Mouse (Mus musculus): Measurements from ENCODE around the gene Astn2. TPM values are rescaled to one million over a fixed set of nuclear protein-coding genes. Genes with fewer than 3 reads are reported as not detected.

The Astn2 gene
- polyA plus RNA-seq, 1 experiment from 2014 or later = 0.18 TPM

DNA sequence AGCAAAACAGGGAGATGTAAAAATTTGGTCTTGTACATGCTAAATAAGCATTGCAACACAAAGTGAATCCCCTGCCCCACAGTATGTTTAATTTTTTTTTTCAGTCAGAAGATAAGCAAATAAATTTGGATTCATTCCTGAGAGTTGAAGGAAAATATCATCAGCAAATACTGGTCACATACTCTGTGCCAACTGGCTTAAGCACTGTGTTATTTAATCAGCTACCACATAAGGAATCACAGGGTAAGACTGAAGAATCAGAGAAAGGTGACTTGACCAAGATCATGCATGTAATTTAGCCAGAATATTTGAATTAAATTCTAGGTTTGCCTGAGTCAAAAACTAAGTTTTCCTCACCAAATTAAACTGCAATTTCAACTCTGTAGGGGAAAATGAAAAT lies 693.8 kb downstream of the Astn2 start:
- Histone ChIP-seq H3K36me3 (ENCODE audit: control insufficient read depth, insufficient read depth) (no peaks in the 10 kb centered on the region), H3K9me3 (ENCODE audit: control insufficient read depth) (no peaks in the 10 kb centered on the region), H3K9ac (ENCODE audit: low read depth, low read length) (no peak overlapping the region), H3K4me3 (ENCODE audit: low read depth, low read length) (no peak overlapping the region), H3K4me1 (replicated peaks; ENCODE audit: control insufficient read depth, insufficient read depth, low read length) (no peaks in the 10 kb centered on the region), H3K4me2 (replicated peaks; ENCODE audit: low read depth) (no peak overlapping the region), H3K27me3 (replicated peaks; ENCODE audit: control insufficient read depth, insufficient read depth, low read length) (no peaks in the 10 kb centered on the region), H3K27ac (ENCODE audit: low read depth, low read length) (no peak overlapping the region)
- no peak for ATAC-seq
- TF ChIP-seq CTCF (IDR thresholded peaks at IDR 0.05; ENCODE audit: low read depth) = no peak

DNA sequence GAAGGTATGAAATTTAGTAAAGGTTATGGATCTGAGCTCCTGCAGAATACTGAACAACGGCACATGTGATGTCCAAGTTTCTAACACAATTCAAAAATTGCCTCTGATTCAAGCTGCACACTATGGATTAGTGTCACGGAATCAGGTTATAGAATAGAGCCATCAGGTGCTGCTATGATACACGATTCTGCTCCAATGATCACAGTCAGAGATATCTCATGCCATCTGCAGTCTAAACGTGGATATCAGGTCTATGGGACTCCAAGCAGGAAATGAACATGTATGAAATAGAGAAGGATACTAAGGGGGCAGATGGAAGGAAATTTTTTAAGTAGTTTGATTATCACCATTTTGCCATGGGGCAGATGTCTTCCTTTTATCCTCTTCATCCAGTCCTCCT lies 702.6 kb downstream of the Astn2 start:
- H3K9ac ChIP-seq (ENCODE audit: low read depth, low read length) = no peak overlapping the region
- H3K9me3 ChIP-seq (ENCODE audit: control insufficient read depth) = no peaks in the 10 kb centered on the region
- no peaks in the 10 kb centered on the region for H3K36me3 ChIP-seq (ENCODE audit: control insufficient read depth, insufficient read depth)
- no peaks in the 10 kb centered on the region for H3K4me1 ChIP-seq (replicated peaks; ENCODE audit: control insufficient read depth, insufficient read depth, low read length)
- WGBS = 63% methylated on average over 4 of the region's 4 CpGs
- no peaks in the 10 kb centered on the region for H3K27me3 ChIP-seq (replicated peaks; ENCODE audit: control insufficient read depth, insufficient read depth, low read length)
- no peak for ATAC-seq
- no peak overlapping the region for H3K27ac ChIP-seq (ENCODE audit: low read depth, low read length)
- TF ChIP-seq CTCF (IDR thresholded peaks at IDR 0.05; ENCODE audit: low read depth) = no peak
- no peak overlapping the region for H3K4me2 ChIP-seq (replicated peaks; ENCODE audit: low read depth)
- no peak overlapping the region for H3K4me3 ChIP-seq (ENCODE audit: low read depth, low read length)

DNA sequence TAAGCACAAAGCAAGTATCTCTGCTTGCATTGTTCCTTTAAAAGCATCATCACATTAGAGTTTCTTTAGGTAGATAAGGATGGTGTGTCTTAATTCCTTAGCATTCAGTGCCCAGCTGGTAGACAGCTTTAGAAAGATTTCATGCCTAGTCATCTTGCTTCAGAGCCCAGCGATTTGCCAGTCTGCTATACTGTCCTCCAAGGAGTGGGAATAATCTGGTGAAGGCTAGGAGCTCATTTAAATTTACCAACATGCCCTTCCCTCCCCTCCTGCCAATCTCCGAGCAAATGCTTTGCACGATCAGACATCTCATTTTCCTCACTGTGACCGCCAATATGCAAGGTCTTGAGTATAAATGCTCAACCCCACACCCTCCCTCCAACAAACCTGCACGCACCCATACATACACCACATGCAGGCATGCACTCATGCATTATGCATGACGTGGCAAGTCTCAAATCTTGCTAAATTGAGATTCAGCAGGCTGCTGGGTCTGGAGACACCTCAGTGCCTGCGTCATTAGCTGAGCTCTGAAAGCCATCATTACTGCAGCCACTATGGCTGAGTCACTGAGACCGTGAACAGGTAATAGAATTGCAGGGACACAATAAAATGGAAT lies 704.6 kb downstream of the Astn2 start:
- WGBS = 52% methylated on average over 8 of the region's 8 CpGs
- no peaks in the 10 kb centered on the region for H3K4me1 ChIP-seq (replicated peaks; ENCODE audit: control insufficient read depth, insufficient read depth, low read length)
- no peaks in the 10 kb centered on the region for H3K36me3 ChIP-seq (ENCODE audit: control insufficient read depth, insufficient read depth)
- H3K4me3 ChIP-seq (ENCODE audit: low read depth, low read length) = no peak overlapping the region
- H3K27ac ChIP-seq (ENCODE audit: low read depth, low read length) = no peak overlapping the region
- no peak for ATAC-seq
- no peak for TF ChIP-seq CTCF (IDR thresholded peaks at IDR 0.05; ENCODE audit: low read depth)
- H3K4me2 ChIP-seq (replicated peaks; ENCODE audit: low read depth) = no peak overlapping the region
- no peaks in the 10 kb centered on the region for H3K27me3 ChIP-seq (replicated peaks; ENCODE audit: control insufficient read depth, insufficient read depth, low read length)
- no peaks in the 10 kb centered on the region for H3K9me3 ChIP-seq (ENCODE audit: control insufficient read depth)
- H3K9ac ChIP-seq (ENCODE audit: low read depth, low read length) = no peak overlapping the region

DNA sequence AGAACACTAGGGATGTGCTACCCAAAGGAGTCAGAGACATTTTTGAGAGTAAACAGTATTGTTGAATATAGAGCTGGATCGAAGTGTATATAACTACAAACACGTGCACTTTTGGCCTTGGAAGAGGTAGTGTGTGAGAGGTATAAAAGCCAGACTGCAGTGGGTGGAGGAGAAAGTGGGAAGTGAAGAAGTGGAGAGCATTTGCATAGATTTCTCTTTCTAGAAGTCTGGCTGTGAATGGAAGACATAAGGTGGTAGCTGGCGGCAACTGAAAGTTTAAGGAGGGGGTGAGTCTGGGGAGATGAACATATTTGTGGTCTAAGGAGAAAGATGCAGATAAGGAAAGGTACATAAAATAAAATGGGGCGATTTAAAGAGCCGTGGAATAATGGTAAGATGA lies 709.2 kb downstream of the Astn2 start:
- 82% methylated on average over 5 of the region's 5 CpGs for WGBS
- Histone ChIP-seq H3K9me3 (ENCODE audit: control insufficient read depth) (no peaks in the 10 kb centered on the region), H3K27me3 (replicated peaks; ENCODE audit: control insufficient read depth, insufficient read depth, low read length) (no peaks in the 10 kb centered on the region), H3K27ac (ENCODE audit: low read depth, low read length) (no peak overlapping the region), H3K4me1 (replicated peaks; ENCODE audit: control insufficient read depth, insufficient read depth, low read length) (no peaks in the 10 kb centered on the region), H3K4me3 (ENCODE audit: low read depth, low read length) (no peak overlapping the region), H3K36me3 (ENCODE audit: control insufficient read depth, insufficient read depth) (no peaks in the 10 kb centered on the region), H3K9ac (ENCODE audit: low read depth, low read length) (no peak overlapping the region), H3K4me2 (replicated peaks; ENCODE audit: low read depth) (no peak overlapping the region)
- no peak for TF ChIP-seq CTCF (IDR thresholded peaks at IDR 0.05; ENCODE audit: low read depth)
- no peak for ATAC-seq

DNA sequence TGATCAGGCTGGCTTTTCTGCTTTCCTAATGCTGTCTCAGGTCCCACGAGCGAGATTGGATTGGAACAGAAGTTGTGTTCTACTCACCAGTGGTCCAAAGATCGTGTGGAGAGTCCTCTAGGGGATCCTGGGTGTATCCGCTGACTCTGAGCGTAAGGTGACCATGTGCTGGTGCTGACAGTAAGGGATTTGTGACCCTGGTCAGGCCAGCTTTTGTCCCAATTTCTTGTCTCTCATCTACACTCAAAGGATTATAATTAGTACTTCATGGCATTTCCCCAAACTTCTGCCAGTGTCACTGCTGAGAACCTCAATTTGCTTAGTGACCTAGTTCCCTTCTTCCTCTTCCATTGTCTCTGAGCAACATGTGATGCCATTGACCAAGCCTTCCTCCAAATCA lies 710.4 kb downstream of the Astn2 start:
- Histone ChIP-seq H3K9me3 (ENCODE audit: control insufficient read depth) (no peaks in the 10 kb centered on the region), H3K36me3 (ENCODE audit: control insufficient read depth, insufficient read depth) (no peaks in the 10 kb centered on the region), H3K27me3 (replicated peaks; ENCODE audit: control insufficient read depth, insufficient read depth, low read length) (no peaks in the 10 kb centered on the region), H3K4me3 (ENCODE audit: low read depth, low read length) (no peak overlapping the region), H3K27ac (ENCODE audit: low read depth, low read length) (no peak overlapping the region), H3K4me2 (replicated peaks; ENCODE audit: low read depth) (no peak overlapping the region), H3K9ac (ENCODE audit: low read depth, low read length) (no peak overlapping the region), H3K4me1 (replicated peaks; ENCODE audit: control insufficient read depth, insufficient read depth, low read length) (no peaks in the 10 kb centered on the region)
- TF ChIP-seq CTCF (IDR thresholded peaks at IDR 0.05; ENCODE audit: low read depth) = no peak
- ATAC-seq = no peak
- WGBS = 80% methylated on average over 5 of the region's 5 CpGs

DNA sequence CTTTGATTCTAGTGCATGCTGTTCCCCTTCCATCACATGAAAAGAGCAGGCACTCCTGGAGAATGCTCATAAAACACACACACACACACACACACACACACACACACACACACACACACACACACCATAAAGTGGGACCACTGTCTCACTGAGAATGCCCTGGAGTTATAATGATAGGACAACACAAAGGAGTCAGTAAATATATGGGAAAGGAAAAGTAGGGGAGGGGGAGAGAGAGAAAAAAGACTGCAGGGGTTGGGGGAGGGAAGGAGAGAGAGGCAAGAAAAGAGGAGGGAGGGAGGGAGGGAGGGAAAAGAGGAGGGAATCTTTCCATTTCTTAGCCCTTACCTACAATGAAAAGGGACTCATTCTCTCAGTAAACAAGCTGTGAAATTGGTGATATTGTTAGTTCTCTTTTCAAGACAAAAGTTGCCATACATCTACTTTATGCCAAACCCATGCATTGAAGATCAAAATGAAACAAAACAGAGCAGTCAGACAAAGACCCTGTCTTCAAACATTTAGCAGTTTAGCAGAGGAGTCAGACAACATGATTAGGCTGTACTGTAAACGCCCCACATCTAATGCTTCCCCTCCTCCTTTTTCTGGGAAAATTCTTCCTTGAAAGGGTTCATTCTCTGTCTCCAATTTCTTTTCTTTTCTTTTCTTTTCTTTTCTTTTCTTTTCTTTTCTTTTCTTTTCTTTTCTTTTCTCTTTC lies 717.2 kb downstream of the Astn2 start:
- Histone ChIP-seq H3K27me3 (replicated peaks; ENCODE audit: control insufficient read depth, insufficient read depth, low read length) (no peaks in the 10 kb centered on the region), H3K36me3 (ENCODE audit: control insufficient read depth, insufficient read depth) (no peaks in the 10 kb centered on the region), H3K4me2 (replicated peaks; ENCODE audit: low read depth) (no peak overlapping the region), H3K27ac (ENCODE audit: low read depth, low read length) (no peak overlapping the region), H3K9ac (ENCODE audit: low read depth, low read length) (no peak overlapping the region), H3K4me1 (replicated peaks; ENCODE audit: control insufficient read depth, insufficient read depth, low read length) (no peaks in the 10 kb centered on the region), H3K4me3 (ENCODE audit: low read depth, low read length) (no peak overlapping the region), H3K9me3 (ENCODE audit: control insufficient read depth) (no peaks in the 10 kb centered on the region)
- ATAC-seq = no peak
- TF ChIP-seq CTCF (IDR thresholded peaks at IDR 0.05; ENCODE audit: low read depth) = no peak
- 62% methylated on average over 1 of the region's 1 CpGs for WGBS
